Mouse (Mus musculus): Measurements from ENCODE around the gene Orai1. TPM values are rescaled to one million over a fixed set of nuclear protein-coding genes. Genes with fewer than 3 reads are reported as not detected.
A peak's percentile ranks its signal among the peaks of the same experiment; 100 is the strongest.

Gene Orai1
- polyA plus RNA-seq, 1 experiment from 2014 or later = 14.2 TPM

DNA sequence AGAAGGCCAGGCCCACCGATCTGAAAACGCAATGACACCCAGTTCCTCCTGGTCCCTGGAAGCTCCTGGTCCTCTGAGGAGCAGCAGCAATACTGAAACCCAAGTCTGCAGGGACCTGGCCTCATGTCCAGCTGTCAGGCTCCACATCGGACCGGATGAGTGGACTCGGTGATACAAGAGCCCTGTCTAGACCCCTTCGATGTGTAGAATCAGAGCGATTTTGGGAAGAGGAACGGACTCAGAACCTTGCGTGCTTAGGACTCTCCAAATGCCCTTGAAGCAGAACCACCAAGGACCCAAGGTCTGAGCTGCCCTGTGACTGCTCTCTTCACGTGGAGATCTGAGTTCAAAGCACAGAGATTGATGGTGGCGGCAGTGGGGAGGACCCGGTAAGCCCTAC, 53.2 kb downstream of the Orai1 start, which contains the start of gene Tmem120b:
Gene Tmem120b (plus strand): TSS at position 301 of the 400 bp plus-strand sequence.
- no peaks in the 10 kb centered on the region for H3K27me3 ChIP-seq (replicated peaks; ENCODE audit: control insufficient read depth, insufficient read depth, low read length)
- no peak within 1 kb of the TSS for H3K27ac ChIP-seq (ENCODE audit: low read depth, low read length)
- no peaks in the 10 kb centered on the region for H3K36me3 ChIP-seq (ENCODE audit: control insufficient read depth, insufficient read depth, low read length)
- H3K4me1 ChIP-seq (ENCODE audit: control insufficient read depth, insufficient read depth, low read depth, low read length) = no peaks in the 10 kb centered on the region
- no peak within 1 kb of the TSS for H3K4me2 ChIP-seq (ENCODE audit: low read length)
- no peaks in the 10 kb centered on the region; the same call in 1 of the 2 replicates for H3K9me3 ChIP-seq (ENCODE audit: control insufficient read depth, low read length)
- no peak for ATAC-seq
- no peak within 1 kb of the TSS for H3K9ac ChIP-seq (ENCODE audit: low read depth, low read length)
- no peak within 1 kb of the TSS for H3K4me3 ChIP-seq (ENCODE audit: low read length)
- WGBS = 87% methylated on average over 12 of the region's 12 CpGs

DNA sequence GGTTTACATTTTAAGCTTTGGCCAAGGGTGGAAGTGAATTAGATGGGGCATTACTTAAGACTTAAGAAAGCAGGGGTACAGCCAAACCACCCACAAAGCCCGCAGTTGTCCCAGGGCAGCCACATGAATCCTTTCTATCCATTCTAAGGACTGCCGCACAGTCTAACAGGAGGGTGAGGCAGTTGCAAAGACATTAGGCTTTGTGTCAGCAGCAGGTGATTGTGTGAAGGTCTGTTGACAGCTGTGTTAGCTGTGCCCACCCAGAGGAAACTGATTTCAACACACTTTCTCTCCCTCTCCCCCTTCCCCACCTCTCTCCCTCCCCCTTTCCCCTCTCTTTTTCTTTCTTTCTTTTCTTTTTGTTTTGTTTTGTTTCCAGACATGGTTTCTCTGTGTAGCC, 53.8 kb downstream of the Orai1 start:
- H3K27ac ChIP-seq (ENCODE audit: low read depth, low read length) = no peak overlapping the region
- no peaks in the 10 kb centered on the region for H3K36me3 ChIP-seq (ENCODE audit: control insufficient read depth, insufficient read depth, low read length)
- no peak overlapping the region for H3K4me2 ChIP-seq (ENCODE audit: low read length)
- no peaks in the 10 kb centered on the region for H3K4me1 ChIP-seq (ENCODE audit: control insufficient read depth, insufficient read depth, low read depth, low read length)
- 85% methylated on average over 2 of the region's 2 CpGs for WGBS
- H3K4me3 ChIP-seq (ENCODE audit: low read length) = no peak overlapping the region
- no peaks in the 10 kb centered on the region; the same call in 1 of the 2 replicates for H3K9me3 ChIP-seq (ENCODE audit: control insufficient read depth, low read length)
- no peaks in the 10 kb centered on the region for H3K27me3 ChIP-seq (replicated peaks; ENCODE audit: control insufficient read depth, insufficient read depth, low read length)
- no peak overlapping the region for H3K9ac ChIP-seq (ENCODE audit: low read depth, low read length)
- ATAC-seq = no peak

DNA sequence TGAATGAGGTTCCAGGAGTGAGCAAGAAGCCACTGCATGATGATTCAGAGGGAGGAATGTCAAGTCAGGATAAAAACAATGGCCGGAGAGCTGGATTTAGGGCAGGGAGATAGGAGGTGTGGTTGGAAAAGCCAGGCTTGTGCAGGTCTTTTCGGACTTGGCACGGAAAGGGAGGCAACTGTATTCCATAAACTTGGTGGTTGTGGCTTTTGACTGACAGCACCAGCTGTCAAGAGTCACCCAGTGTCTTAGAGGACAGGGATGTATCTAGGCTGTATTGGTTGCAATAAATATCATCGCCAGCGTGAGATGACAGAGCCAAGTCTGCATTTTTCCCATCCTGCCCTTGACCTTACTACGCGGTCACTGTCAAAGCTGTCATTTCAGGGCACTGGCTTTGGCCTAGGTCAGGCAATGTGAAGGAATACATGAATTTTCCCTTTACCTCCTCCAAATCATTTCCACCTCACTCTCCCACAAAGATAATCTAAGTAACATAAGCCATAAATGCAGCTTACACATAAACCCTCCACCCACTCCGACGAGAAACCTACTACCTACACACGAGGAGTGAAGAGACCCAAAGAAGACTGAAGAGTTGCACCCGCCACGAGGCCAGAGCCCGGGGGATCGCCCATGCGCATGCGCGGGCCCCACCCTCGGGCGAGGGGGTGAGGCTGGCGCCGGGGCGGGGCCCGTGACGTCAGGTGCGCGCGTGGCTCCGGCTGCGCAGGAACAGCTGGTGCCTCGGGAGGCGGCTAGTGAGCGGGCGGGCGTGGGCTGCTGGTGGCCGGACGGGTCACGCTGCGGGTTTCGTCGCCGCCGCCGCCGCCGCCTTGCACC, 60.9 kb downstream of the Orai1 start:
- H3K4me3 ChIP-seq (ENCODE audit: low read length) = peak overlapping the region; percentile 75
- H3K9me3 ChIP-seq (ENCODE audit: control insufficient read depth, low read length) = peaks cover 2% of the 10 kb centered on the region
- peak; percentile 95 for ATAC-seq
- H3K36me3 ChIP-seq (ENCODE audit: control insufficient read depth, insufficient read depth, low read length) = no peaks in the 10 kb centered on the region
- H3K4me1 ChIP-seq (ENCODE audit: control insufficient read depth, insufficient read depth, low read depth, low read length) = peaks cover 16% of the 10 kb centered on the region
- H3K9ac ChIP-seq (ENCODE audit: low read depth, low read length) = peak overlapping the region; percentile 81
- no peaks in the 10 kb centered on the region for H3K27me3 ChIP-seq (replicated peaks; ENCODE audit: control insufficient read depth, insufficient read depth, low read length)
- WGBS = 7% methylated on average over 44 of the region's 45 CpGs
- H3K4me2 ChIP-seq (ENCODE audit: low read length) = peak overlapping the region; percentile 95
- H3K27ac ChIP-seq (ENCODE audit: low read depth, low read length) = peak overlapping the region; percentile 79

DNA sequence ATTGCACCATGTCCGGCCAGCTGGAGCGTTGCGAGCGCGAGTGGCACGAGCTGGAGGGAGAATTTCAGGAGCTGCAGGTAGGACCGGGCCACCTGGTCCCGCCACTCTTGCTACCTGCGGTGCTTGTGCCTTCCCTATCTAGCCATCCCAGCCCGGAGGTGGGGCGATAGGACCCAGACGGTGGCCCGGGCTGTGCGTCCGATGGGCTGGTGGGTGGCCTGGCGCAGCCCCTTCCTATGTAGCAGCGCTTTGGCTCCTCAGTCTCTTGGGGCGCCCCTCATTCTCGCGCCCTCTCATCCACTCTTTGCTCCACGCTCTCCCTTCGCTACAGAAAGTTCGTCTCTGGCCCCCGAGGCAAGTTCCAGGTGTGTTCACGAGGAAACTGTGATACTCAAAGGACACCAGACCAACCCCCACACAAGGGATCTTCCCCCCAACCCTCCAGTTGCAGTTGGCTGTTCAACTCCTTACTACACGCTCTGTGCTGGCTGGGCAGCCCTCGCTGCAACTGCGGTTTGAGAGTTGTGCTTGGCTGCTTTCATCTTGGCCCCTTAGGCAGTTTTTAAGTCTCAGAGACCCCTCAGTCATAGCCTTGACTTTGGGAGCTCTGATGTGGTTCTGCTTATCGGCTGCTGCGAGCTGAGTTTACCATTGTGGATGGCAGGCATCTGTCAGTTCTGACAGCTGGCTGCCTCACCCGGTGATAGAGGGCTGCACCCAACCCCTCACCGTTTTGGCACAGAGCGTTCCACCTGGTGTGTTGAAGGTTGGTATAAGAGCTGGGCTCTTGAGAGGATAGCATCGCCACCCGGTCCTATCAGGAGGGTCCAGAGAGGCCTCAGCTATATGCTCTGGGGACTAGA, 61.8 kb downstream of the Orai1 start:
- Histone ChIP-seq H3K36me3 (ENCODE audit: control insufficient read depth, insufficient read depth, low read length) (no peaks in the 10 kb centered on the region), H3K4me3 (ENCODE audit: low read length) (peak overlapping the region; percentile 75), H3K9me3 (ENCODE audit: control insufficient read depth, low read length) (peaks cover 2% of the 10 kb centered on the region; the same call in 1 of the 2 replicates), H3K4me2 (ENCODE audit: low read length) (peak overlapping the region; percentile 95), H3K27ac (ENCODE audit: low read depth, low read length) (peak overlapping the region; percentile 79), H3K4me1 (ENCODE audit: control insufficient read depth, insufficient read depth, low read depth, low read length) (peaks cover 16% of the 10 kb centered on the region), H3K9ac (ENCODE audit: low read depth, low read length) (peak overlapping the region; percentile 81), H3K27me3 (replicated peaks; ENCODE audit: control insufficient read depth, insufficient read depth, low read length) (no peaks in the 10 kb centered on the region)
- WGBS = 4% methylated on average over 35 of the region's 35 CpGs
- ATAC-seq = peak; percentile 92

DNA sequence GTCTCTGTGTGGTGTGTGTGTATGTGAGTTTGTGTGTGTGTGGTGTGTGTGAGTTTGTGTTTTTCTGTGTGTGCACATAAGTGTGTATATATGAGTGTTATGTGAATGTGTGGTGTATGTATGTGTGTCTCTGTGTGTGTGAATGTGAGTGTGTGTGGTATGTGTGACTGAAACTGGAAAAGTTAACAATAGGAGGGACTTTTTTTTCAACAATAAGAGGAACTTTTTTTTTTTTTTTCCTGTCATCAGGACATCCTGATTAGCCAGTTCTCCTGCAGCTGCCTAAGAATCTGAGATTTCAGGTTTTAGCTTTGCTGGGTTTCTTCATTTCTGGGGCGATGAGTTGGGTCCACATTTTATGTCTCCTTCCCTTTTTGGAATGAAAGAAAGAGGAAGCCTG, 64.7 kb downstream of the Orai1 start:
- WGBS = 86% methylated on average over 1 of the region's 1 CpGs
- H3K9ac ChIP-seq (ENCODE audit: low read depth, low read length) = no peak overlapping the region
- H3K4me3 ChIP-seq (ENCODE audit: low read length) = no peak overlapping the region
- H3K4me2 ChIP-seq (ENCODE audit: low read length) = no peak overlapping the region
- ATAC-seq = no peak
- peaks cover 16% of the 10 kb centered on the region for H3K4me1 ChIP-seq (ENCODE audit: control insufficient read depth, insufficient read depth, low read depth, low read length)
- H3K36me3 ChIP-seq (ENCODE audit: control insufficient read depth, insufficient read depth, low read length) = no peaks in the 10 kb centered on the region
- peaks cover 2% of the 10 kb centered on the region; the same call in 1 of the 2 replicates for H3K9me3 ChIP-seq (ENCODE audit: control insufficient read depth, low read length)
- no peak overlapping the region for H3K27ac ChIP-seq (ENCODE audit: low read depth, low read length)
- H3K27me3 ChIP-seq (replicated peaks; ENCODE audit: control insufficient read depth, insufficient read depth, low read length) = no peaks in the 10 kb centered on the region

DNA sequence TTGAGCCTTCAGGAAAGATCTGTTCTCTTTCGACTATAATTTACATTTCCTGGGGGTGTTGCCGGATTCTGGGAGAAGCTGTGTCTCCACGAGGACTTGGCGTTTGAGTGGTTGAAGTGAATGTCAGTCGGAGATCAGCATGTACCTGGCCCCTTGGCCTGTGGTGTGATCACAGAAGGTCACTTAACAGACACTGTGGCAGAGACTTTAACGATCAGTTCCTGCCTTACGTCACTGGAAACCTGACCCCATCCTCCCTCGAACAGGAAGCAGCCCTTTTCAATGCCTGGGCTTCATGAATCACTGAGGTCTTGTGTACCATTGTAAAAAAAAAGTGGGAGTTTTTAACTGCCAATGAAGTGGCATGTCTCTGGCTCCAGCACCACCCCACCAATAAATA, 65.2 kb downstream of the Orai1 start:
- no peak overlapping the region for H3K4me2 ChIP-seq (ENCODE audit: low read length)
- H3K27me3 ChIP-seq (replicated peaks; ENCODE audit: control insufficient read depth, insufficient read depth, low read length) = no peaks in the 10 kb centered on the region
- H3K9me3 ChIP-seq (ENCODE audit: control insufficient read depth, low read length) = peaks cover 2% of the 10 kb centered on the region; the same call in 1 of the 2 replicates
- no peak overlapping the region for H3K9ac ChIP-seq (ENCODE audit: low read depth, low read length)
- WGBS = 85% methylated on average over 8 of the region's 8 CpGs
- H3K4me1 ChIP-seq (ENCODE audit: control insufficient read depth, insufficient read depth, low read depth, low read length) = peaks cover 16% of the 10 kb centered on the region
- no peak overlapping the region for H3K27ac ChIP-seq (ENCODE audit: low read depth, low read length)
- H3K36me3 ChIP-seq (ENCODE audit: control insufficient read depth, insufficient read depth, low read length) = no peaks in the 10 kb centered on the region
- H3K4me3 ChIP-seq (ENCODE audit: low read length) = no peak overlapping the region
- no peak for ATAC-seq

Other genes with a start within 250 kb of the Orai1 start
- gene Camkk2, start 235.7 kb upstream of the Orai1 start, polyA plus RNA-seq (2015; fragmentation: Nextera tagmentation; extraction: Ambion mirVana) = 68.1 and 69.3 TPM in 2 replicates
- gene Anapc5, start 193.7 kb upstream of the Orai1 start, polyA plus RNA-seq (2015; fragmentation: Nextera tagmentation; extraction: Ambion mirVana) = 495 and 497 TPM in 2 replicates
- gene Rnf34, start 165.0 kb upstream of the Orai1 start, polyA plus RNA-seq (2015; fragmentation: Nextera tagmentation; extraction: Ambion mirVana) = 46.5 and 52.2 TPM in 2 replicates
- 88.8 and 99.8 TPM in 2 replicates for gene Kdm2b, start 25.3 kb upstream of the Orai1 start, polyA plus RNA-seq (2015; fragmentation: Nextera tagmentation; extraction: Ambion mirVana)
- gene Morn3, start 31.9 kb downstream of the Orai1 start, polyA plus RNA-seq (2015; fragmentation: Nextera tagmentation; extraction: Ambion mirVana) = 0.47 and 0.81 TPM in 2 replicates
- 17.3 and 19.8 TPM in 2 replicates for gene Tmem120b, start 53.3 kb downstream of the Orai1 start, polyA plus RNA-seq (2015; fragmentation: Nextera tagmentation; extraction: Ambion mirVana)
- 26.6 and 29.7 TPM in 2 replicates for gene Rhof, start 117.6 kb downstream of the Orai1 start, polyA plus RNA-seq (2015; fragmentation: Nextera tagmentation; extraction: Ambion mirVana)
- gene Setd1b, start 127.1 kb downstream of the Orai1 start, polyA plus RNA-seq (2015; fragmentation: Nextera tagmentation; extraction: Ambion mirVana) = 9.5 and 9.8 TPM in 2 replicates
- gene Psmd9, start 154.3 kb downstream of the Orai1 start, polyA plus RNA-seq (2015; fragmentation: Nextera tagmentation; extraction: Ambion mirVana) = 77.2 and 89.4 TPM in 2 replicates
- gene Hpd, start 167.7 kb downstream of the Orai1 start, polyA plus RNA-seq (2015; fragmentation: Nextera tagmentation; extraction: Ambion mirVana) = not detected in 2 replicates
- gene Wdr66, start 237.0 kb downstream of the Orai1 start, polyA plus RNA-seq (2015; fragmentation: Nextera tagmentation; extraction: Ambion mirVana) = 1.1 and 1.4 TPM in 2 replicates

Measured in hindbrain, embryonic 16.5 days (tissue).